Mouse (Mus musculus) myocyte (in vitro differentiated cells): Measurements from ENCODE around the gene Gck. TPM values are rescaled to one million over a fixed set of nuclear protein-coding genes. Genes with fewer than 3 reads are reported as not detected.

Source experiments
- H3K27me3 ChIP-seq: one replicate; pipeline ENCODE4 v1.6.1; 2011; ENCODE audit not compliant: control insufficient read depth, insufficient read depth, insufficient read length
- H3K36me3 ChIP-seq: one replicate; pipeline ENCODE4 v1.6.1; 2011; ENCODE audit not compliant: control insufficient read depth, insufficient read depth
- H3K4me2 ChIP-seq: one replicate; pipeline ENCODE4 v1.6.1; 2011; ENCODE audit warnings: low read depth, control low read depth
- H3K4me3 ChIP-seq: one replicate; pipeline ENCODE4 v1.5.1; 2011; ENCODE audit warnings: mild to moderate bottlenecking, control low read depth, moderate library complexity
- H3K79me2 ChIP-seq: one replicate; pipeline ENCODE4 v1.6.1; 2011; ENCODE audit not compliant: control insufficient read depth, insufficient read depth
- H3ac ChIP-seq: one replicate; pipeline ENCODE4 v1.6.1; 2011; ENCODE audit not compliant: control insufficient read depth, insufficient read length
- CEBPB ChIP-seq: IDR thresholded peaks from 2 replicates; pipeline ENCODE4 v1.6.1; 2011; ENCODE audit warnings: mild to moderate bottlenecking, moderate library complexity; ENCODE audit not compliant: poor library complexity, insufficient read depth, severe bottlenecking
- E2F4 ChIP-seq: IDR thresholded peaks from one replicate; pipeline ENCODE4 v1.6.1; 2011; ENCODE audit warnings: mild to moderate bottlenecking, control low read depth, moderate library complexity; ENCODE audit not compliant: insufficient read depth
- MAX ChIP-seq: IDR thresholded peaks from one replicate; pipeline ENCODE4 v1.6.1; 2011; ENCODE audit warnings: low read depth, mild to moderate bottlenecking, control low read depth
- MYOD1 ChIP-seq, 3 experiments: IDR thresholded peaks; one replicate each; pipeline ENCODE4 v1.6.1; 2011; ENCODE audit warnings: control low read depth in 2 of 3, low read depth in 2 of 3, mild to moderate bottlenecking in 2 of 3, moderate library complexity in 1 of 3; ENCODE audit not compliant: insufficient read length in 2 of 3, control insufficient read depth in 1 of 3
- MYOG ChIP-seq, 3 experiments: IDR thresholded peaks; one replicate each; pipeline ENCODE4 v1.6.1; 2011; ENCODE audit warnings: control low read depth in 2 of 3, low read depth in 2 of 3, mild to moderate bottlenecking in 2 of 3; ENCODE audit not compliant: insufficient read length in 2 of 3, control insufficient read depth in 1 of 3, insufficient read depth in 1 of 3
- POLR2A ChIP-seq: IDR thresholded peaks from one replicate; pipeline ENCODE4 v1.6.1; 2011; ENCODE audit warnings: low read depth, mild to moderate bottlenecking, control low read depth, moderate library complexity; ENCODE audit not compliant: insufficient read length
- POLR2AphosphoS2 ChIP-seq: IDR thresholded peaks from one replicate; pipeline ENCODE4 v1.6.1; 2011; ENCODE audit warnings: low read depth, control low read depth; ENCODE audit not compliant: insufficient read length
- REST ChIP-seq: IDR thresholded peaks from one replicate; pipeline ENCODE4 v1.6.1; 2011; ENCODE audit warnings: mild to moderate bottlenecking, control low read depth, moderate library complexity; ENCODE audit not compliant: insufficient read depth, insufficient read length
- SRF ChIP-seq: IDR thresholded peaks from one replicate; pipeline ENCODE4 v1.6.1; 2011; ENCODE audit warnings: low read depth; ENCODE audit not compliant: control insufficient read depth, insufficient read length
- TCF12 ChIP-seq: IDR thresholded peaks from one replicate; pipeline ENCODE4 v1.6.1; 2011; ENCODE audit warnings: mild to moderate bottlenecking, control low read depth; ENCODE audit not compliant: poor library complexity, insufficient read depth, severe bottlenecking
- TCF3 ChIP-seq: IDR thresholded peaks from one replicate; pipeline ENCODE4 v1.6.1; 2011; ENCODE audit warnings: low read depth, control low read depth; ENCODE audit not compliant: insufficient read length
- USF1 ChIP-seq: IDR thresholded peaks from one replicate; pipeline ENCODE4 v1.6.1; 2011; ENCODE audit warnings: low read depth, mild to moderate bottlenecking, control low read depth, moderate library complexity
- polyA plus RNA-seq: library from polyadenylated mRNA; unstranded; fragments of >200 nt; fragmentation: generic; extraction: Trizol; gene quantifications from one replicate; pipeline ENCODE4 v1.2.1, GENCODE M21; 2012; ENCODE audit warnings: missing spikeins

Gck gene
- polyA plus RNA-seq, 1 experiment, result 0.07 TPM

DNA sequence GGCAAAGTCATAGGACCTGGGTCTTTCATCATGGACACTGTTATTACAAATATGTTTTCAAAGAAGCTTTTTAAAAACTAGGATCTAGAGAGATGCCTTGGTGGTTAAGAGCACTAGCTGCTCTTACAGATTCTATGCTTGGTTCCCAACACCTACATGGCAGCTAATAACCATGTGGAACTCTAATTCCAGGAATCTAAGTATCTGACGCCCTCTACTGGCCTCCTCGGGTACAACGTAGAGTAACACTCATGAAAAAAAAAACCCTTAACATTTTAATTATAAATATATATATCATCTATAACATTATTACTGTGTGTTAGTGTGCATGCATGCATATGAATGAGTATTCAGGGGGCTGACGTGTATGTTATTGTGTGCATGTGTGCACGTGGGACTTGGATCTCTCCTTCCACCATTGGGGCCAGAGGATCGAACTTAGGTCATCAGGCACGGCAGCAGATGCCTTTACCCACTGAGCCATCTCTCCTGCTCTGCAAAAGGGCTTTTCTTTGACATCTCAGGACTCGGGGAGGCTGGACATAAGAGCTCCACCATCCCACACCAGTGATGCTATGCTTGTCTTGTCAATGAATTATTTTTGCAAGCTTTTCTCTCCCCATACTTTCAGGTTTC, 3.4 kb upstream of the Gck start:
- Histone ChIP-seq H3K4me2 (no peak overlapping the region), H3K4me3 (no peak overlapping the region), H3ac (no peak overlapping the region), H3K36me3 (no peaks in the 10 kb centered on the region), H3K79me2 (peaks cover 27% of the 10 kb centered on the region), H3K27me3 (peaks cover 7% of the 10 kb centered on the region)
- TF ChIP-seq MYOD1 (IDR thresholded peaks at IDR 0.05; ENCODE audit: control insufficient read depth in 1 of 3, insufficient read length in 2 of 3, low read depth in 2 of 3) (no peak), TCF12 (no peak), MYOG (IDR thresholded peaks at IDR 0.05; ENCODE audit: control insufficient read depth in 1 of 3, insufficient read depth in 1 of 3, insufficient read length in 2 of 3, low read depth in 2 of 3) (no peak), POLR2AphosphoS2 (no peak), REST (no peak), USF1 (no peak), POLR2A (no peak), TCF3 (no peak), E2F4 (no peak), MAX (no peak), CEBPB (no peak), SRF (no peak)

DNA sequence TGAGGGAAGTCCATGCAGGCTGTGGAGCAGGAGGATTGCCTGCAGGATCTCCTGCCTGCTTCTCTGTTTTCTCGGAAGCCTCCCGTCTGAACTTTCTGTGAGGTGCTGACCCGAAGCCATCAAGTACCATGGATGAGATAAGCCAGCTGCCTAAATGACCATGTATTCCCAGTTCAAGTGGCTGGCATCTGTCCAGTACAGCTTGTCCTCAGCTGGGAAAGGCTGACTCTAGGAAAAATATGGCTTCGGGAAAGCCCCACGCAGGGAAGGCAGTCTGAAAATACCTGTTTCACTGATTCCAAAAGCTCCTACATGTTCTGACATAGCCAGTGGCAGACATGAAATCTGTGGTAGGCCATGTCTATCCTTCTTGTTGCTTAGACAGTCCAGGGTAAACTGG, 2.6 kb upstream of the Gck start:
- no peak overlapping the region for H3ac ChIP-seq
- no peaks in the 10 kb centered on the region for H3K36me3 ChIP-seq
- H3K27me3 ChIP-seq, result peaks cover 7% of the 10 kb centered on the region
- peaks cover 19% of the 10 kb centered on the region for H3K79me2 ChIP-seq
- no peak overlapping the region for H3K4me3 ChIP-seq
- H3K4me2 ChIP-seq, result no peak overlapping the region
- TF ChIP-seq SRF (no peak), MYOD1 (IDR thresholded peaks at IDR 0.05; ENCODE audit: control insufficient read depth in 1 of 3, insufficient read length in 2 of 3, low read depth in 2 of 3) (no peak), TCF3 (no peak), E2F4 (no peak), POLR2A (no peak), USF1 (no peak), TCF12 (no peak), MYOG (IDR thresholded peaks at IDR 0.05; ENCODE audit: control insufficient read depth in 1 of 3, insufficient read depth in 1 of 3, insufficient read length in 2 of 3, low read depth in 2 of 3) (no peak), REST (no peak), MAX (no peak), POLR2AphosphoS2 (no peak), CEBPB (no peak)

DNA sequence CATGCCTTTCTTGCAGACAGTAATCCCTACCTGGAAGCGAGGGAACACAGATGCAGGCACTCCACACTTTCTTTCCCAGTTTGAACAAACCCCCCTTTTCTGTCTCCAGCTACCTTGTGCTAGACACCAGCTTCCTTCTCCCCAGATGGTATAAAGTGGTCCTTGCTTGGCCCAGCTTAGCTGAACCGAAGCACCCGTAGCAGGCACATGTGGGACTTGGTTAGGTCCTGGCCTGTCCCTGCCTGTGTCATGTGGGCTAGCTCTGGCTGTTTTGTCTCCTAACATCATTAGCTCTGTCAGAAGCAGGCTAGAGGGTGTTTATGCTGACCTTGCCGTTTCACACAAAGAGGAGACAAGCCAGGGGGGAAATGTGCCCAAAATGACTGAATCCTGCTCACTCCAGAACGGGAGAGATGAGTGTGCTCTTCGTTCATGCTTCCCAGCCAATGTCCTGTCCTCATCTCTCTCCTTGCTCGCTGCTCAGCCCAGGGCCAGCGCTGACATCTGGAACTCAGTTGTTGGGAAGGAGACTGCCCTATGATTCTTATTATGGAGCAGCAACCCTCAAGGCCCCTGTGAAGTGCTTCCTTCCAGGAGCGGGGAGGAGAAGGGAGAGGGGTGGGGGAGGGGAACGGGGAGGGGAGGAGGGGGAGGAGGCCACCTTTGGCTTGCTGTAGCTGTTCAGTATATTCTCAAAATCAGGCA, 1.2 kb downstream of the Gck start:
- Histone ChIP-seq H3K4me2 (no peak overlapping the region), H3K79me2 (no peaks in the 10 kb centered on the region), H3K27me3 (peaks cover 7% of the 10 kb centered on the region), H3K4me3 (no peak overlapping the region), H3K36me3 (no peaks in the 10 kb centered on the region), H3ac (no peak overlapping the region)
- TF ChIP-seq MYOG (IDR thresholded peaks at IDR 0.05; ENCODE audit: control insufficient read depth in 1 of 3, insufficient read depth in 1 of 3, insufficient read length in 2 of 3, low read depth in 2 of 3) (no peak), TCF12 (no peak)

DNA sequence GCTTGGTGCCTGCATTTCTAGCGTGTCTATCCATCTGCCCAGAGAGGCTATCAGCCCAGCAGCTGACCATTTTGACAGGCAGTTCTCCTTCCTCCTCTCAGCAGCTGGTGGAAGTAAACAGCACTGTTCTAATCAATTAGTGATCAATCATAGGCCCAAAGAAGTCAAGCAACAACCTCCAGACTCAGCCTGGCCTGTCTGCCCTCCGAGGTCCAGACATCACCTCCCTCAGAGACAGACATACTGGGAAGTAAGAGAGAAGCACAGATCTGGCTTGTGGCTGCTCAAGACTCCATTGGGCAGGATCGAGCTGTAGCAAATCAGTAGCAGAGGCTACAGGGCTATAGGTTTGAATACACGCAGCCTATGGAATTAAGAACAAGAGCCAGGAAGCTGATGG, 2.1 kb downstream of the Gck start:
- no peak for TF ChIP-seq MYOG (IDR thresholded peaks at IDR 0.05; ENCODE audit: control insufficient read depth in 1 of 3, insufficient read depth in 1 of 3, insufficient read length in 2 of 3, low read depth in 2 of 3)
- no peak for TF ChIP-seq REST
- TF ChIP-seq USF1, result no peak
- no peak for TF ChIP-seq MAX
- TF ChIP-seq MYOD1 (IDR thresholded peaks at IDR 0.05; ENCODE audit: control insufficient read depth in 1 of 3, insufficient read length in 2 of 3, low read depth in 2 of 3), result no peak
- TF ChIP-seq POLR2A, result no peak
- TF ChIP-seq CEBPB, result no peak
- TF ChIP-seq POLR2AphosphoS2, result no peak
- no peak for TF ChIP-seq TCF12
- peaks cover 7% of the 10 kb centered on the region for H3K27me3 ChIP-seq
- no peak overlapping the region for H3K4me3 ChIP-seq
- H3ac ChIP-seq, result no peak overlapping the region
- H3K79me2 ChIP-seq, result no peaks in the 10 kb centered on the region
- H3K4me2 ChIP-seq, result no peak overlapping the region
- no peaks in the 10 kb centered on the region for H3K36me3 ChIP-seq

GRCm38 (mm10) chr11:5945096-5945495, 4.8 kb downstream of the Gck start:
- H3K36me3 ChIP-seq, result no peaks in the 10 kb centered on the region
- TF ChIP-seq TCF3 (no peak), SRF (no peak), POLR2A (no peak), E2F4 (no peak), MYOG (IDR thresholded peaks at IDR 0.05; ENCODE audit: control insufficient read depth in 1 of 3, insufficient read depth in 1 of 3, insufficient read length in 2 of 3, low read depth in 2 of 3) (no peak), CEBPB (no peak), MAX (no peak), MYOD1 (IDR thresholded peaks at IDR 0.05; ENCODE audit: control insufficient read depth in 1 of 3, insufficient read length in 2 of 3, low read depth in 2 of 3) (no peak), USF1 (no peak), TCF12 (no peak), POLR2AphosphoS2 (no peak), REST (no peak)
- peaks cover 29% of the 10 kb centered on the region for H3K27me3 ChIP-seq
- H3K4me3 ChIP-seq, result no peak overlapping the region
- H3K4me2 ChIP-seq, result peak overlapping the region; percentile 2
- H3ac ChIP-seq, result no peak overlapping the region
- no peaks in the 10 kb centered on the region for H3K79me2 ChIP-seq
